Mouse (Mus musculus) bone marrow, adult 2 months (tissue): ENCODE data around the gene Kcng4. TPM values are rescaled to one million over a fixed set of nuclear protein-coding genes. Genes with fewer than 3 reads are reported as not detected.

Experiments used
- H3K27ac ChIP-seq: fragments of 200-500 bp; 2 replicates; pipeline ENCODE4 v1.5.1; 2012; ENCODE audit warnings: low read depth, mild to moderate bottlenecking, control low read depth, inconsistent platforms, low read length; ENCODE audit not compliant: control insufficient read depth, poor library complexity, insufficient read depth
- H3K4me1 ChIP-seq: fragments of 200-500 bp; 2 replicates; pipeline ENCODE4 v1.6.1; 2011; ENCODE audit warnings: low read length; ENCODE audit not compliant: control insufficient read depth, insufficient read depth
- H3K4me3 ChIP-seq: fragments of 200-500 bp; replicated peaks from 2 replicates; pipeline ENCODE3; 2011; ENCODE audit warnings: mild to moderate bottlenecking, low read depth, low read length, control low read depth; ENCODE audit not compliant: control insufficient read depth
- CTCF ChIP-seq: fragments of 200-500 bp; IDR thresholded peaks from 2 replicates; pipeline ENCODE4 v1.5.1; 2011; ENCODE audit warnings: low read length, control low read depth; ENCODE audit not compliant: control insufficient read depth, insufficient read depth
- POLR2A ChIP-seq: fragments of 200-500 bp; IDR thresholded peaks from 2 replicates; pipeline ENCODE4 v1.6.1; 2011; ENCODE audit warnings: low read depth, mild to moderate bottlenecking, control low read depth, low read length, borderline replicate concordance; ENCODE audit not compliant: control insufficient read depth
- WGBS: fragments of 180-500 bp; shearing (Covaris S2); methylation state at CpG from one replicate; pipeline ENCODE4 v1.1.7; 2018; 5-methylcytosine and 5-hydroxymethylcytosine counted together
- polyA plus RNA-seq: library from polyadenylated mRNA; stranded (reverse); fragments of >200 nt; gene quantifications from 2 replicates; pipeline ENCODE4 v1.2.4, GENCODE M21; 2011; ENCODE audit warnings: low replicate concordance; ENCODE audit not compliant: missing spikeins, insufficient read depth, insufficient read length

Kcng4 gene
- polyA plus RNA-seq, 1 experiment = not detected

DNA sequence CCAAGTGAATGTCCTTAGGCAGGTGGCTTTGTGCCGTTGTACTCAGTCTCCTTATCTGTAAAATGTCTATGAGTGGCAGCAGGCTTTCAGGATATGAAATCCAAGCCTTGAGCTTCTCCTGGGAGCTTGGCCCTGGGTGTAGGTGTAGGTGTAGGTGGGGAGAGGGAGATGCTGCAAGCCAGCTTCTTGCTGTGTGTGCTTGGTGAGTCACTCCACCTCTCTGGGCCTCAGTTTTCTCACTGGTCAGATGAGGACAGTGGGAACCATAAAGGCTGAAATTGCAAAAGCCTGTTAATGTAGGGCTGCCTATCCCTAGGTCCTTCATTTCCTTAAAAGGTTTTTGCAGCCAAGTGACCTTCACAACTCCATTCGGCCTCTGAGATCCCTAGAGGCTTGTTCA is 478 bp upstream of the Kcng4 start:
- TF ChIP-seq CTCF = no peak
- TF ChIP-seq POLR2A = no peak
- H3K27ac ChIP-seq = no peak overlapping the region
- H3K4me3 ChIP-seq = no peak overlapping the region
- WGBS = 70% methylated on average over 2 of the region's 2 CpGs
- no peaks in the 10 kb centered on the region for H3K4me1 ChIP-seq

- no peak for TF ChIP-seq POLR2A
- no peak for TF ChIP-seq CTCF
- 25% methylated on average over 14 of the region's 14 CpGs for WGBS
- H3K4me1 ChIP-seq = no peaks in the 10 kb centered on the region
- H3K27ac ChIP-seq = no peak overlapping the region
- no peak overlapping the region for H3K4me3 ChIP-seq
These were observed 704 bp downstream of the Kcng4 start for GRCm38 (mm10) chr8:119634616-119635336.

GRCm38 (mm10) chr8:119632909-119633308 is 2.6 kb downstream of the Kcng4 start:
- WGBS = 52% methylated on average over 29 of the region's 29 CpGs
- no peaks in the 10 kb centered on the region; the same call in 1 of the 2 replicates for H3K4me1 ChIP-seq
- TF ChIP-seq CTCF = no peak
- TF ChIP-seq POLR2A = no peak
- H3K27ac ChIP-seq = no peak overlapping the region
- H3K4me3 ChIP-seq = no peak overlapping the region

DNA sequence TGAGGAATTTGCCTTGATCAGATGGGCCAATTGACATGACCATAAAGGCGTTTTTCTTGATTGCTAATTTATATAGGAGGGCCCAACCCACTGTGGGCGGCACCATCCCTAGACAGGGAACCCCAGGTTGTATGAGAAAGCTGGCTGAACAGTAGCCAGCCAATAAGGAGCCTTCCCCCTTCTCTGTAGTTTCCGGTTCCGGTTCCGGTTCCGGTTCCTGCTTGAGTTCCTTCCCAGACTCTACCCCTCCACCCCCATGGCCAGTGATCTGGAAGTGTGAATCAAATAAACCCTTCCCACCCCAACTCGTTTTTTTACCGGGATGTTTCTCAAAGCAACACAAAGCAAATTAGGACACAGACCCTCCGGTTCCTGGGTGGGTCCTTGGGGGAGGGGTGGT is 3.2 kb downstream of the Kcng4 start:
- TF ChIP-seq CTCF (no peak), POLR2A (no peak)
- Histone ChIP-seq H3K4me1 (no peaks in the 10 kb centered on the region; the same call in 1 of the 2 replicates), H3K27ac (no peak overlapping the region), H3K4me3 (no peak overlapping the region)
- 75% methylated on average over 9 of the region's 9 CpGs for WGBS

- 63% methylated on average over 3 of the region's 3 CpGs for WGBS
- H3K27ac ChIP-seq = no peak overlapping the region
- no peak for TF ChIP-seq CTCF
- no peak for TF ChIP-seq POLR2A
- no peak overlapping the region for H3K4me3 ChIP-seq
- H3K4me1 ChIP-seq = no peaks in the 10 kb centered on the region; the same call in 1 of the 2 replicates
These were observed 4.6 kb downstream of the Kcng4 start for GRCm38 (mm10) chr8:119630841-119631240.

- Histone ChIP-seq H3K4me1 (no peaks in the 10 kb centered on the region; the same call in 1 of the 2 replicates), H3K27ac (no peak overlapping the region), H3K4me3 (no peak overlapping the region)
- TF ChIP-seq CTCF (no peak), POLR2A (no peak)
- WGBS = 71% methylated on average over 10 of the region's 10 CpGs
These were observed 7.7 kb downstream of the Kcng4 start for GRCm38 (mm10) chr8:119627613-119628359.

- Histone ChIP-seq H3K4me3 (no peak overlapping the region), H3K27ac (no peak overlapping the region), H3K4me1 (no peaks in the 10 kb centered on the region; the same call in 1 of the 2 replicates)
- no peak for TF ChIP-seq CTCF
- no peak for TF ChIP-seq POLR2A
- 70% methylated on average over 7 of the region's 7 CpGs for WGBS
These were observed 8.3 kb downstream of the Kcng4 start for GRCm38 (mm10) chr8:119627199-119627598.

GRCm38 (mm10) chr8:119625788-119626187 is 9.7 kb downstream of the Kcng4 start:
- Histone ChIP-seq H3K4me1 (no peaks in the 10 kb centered on the region; the same call in 1 of the 2 replicates), H3K4me3 (no peak overlapping the region), H3K27ac (no peak overlapping the region)
- TF ChIP-seq POLR2A (no peak), CTCF (no peak)
- WGBS = 87% methylated on average over 22 of the region's 22 CpGs

- H3K4me1 ChIP-seq = no peaks in the 10 kb centered on the region; the same call in 1 of the 2 replicates
- WGBS = 86% methylated on average over 7 of the region's 7 CpGs
- no peak overlapping the region for H3K27ac ChIP-seq
- TF ChIP-seq POLR2A (no peak), CTCF (no peak)
- H3K4me3 ChIP-seq = no peak overlapping the region
These were observed 10.6 kb downstream of the Kcng4 start for GRCm38 (mm10) chr8:119624916-119625315.
